Mouse (Mus musculus) cerebellum, adult 2 months (tissue): Measurements from ENCODE around the gene Cyp2w1. TPM values are rescaled to one million over a fixed set of nuclear protein-coding genes. Genes with fewer than 3 reads are reported as not detected.

Experiments used
- DNase-seq, 2 experiments: peaks; one replicate each; pipeline ENCODE4 v3.0.0; 2021
- H3K27ac ChIP-seq: fragments of 200-500 bp; 2 replicates; pipeline ENCODE4 v1.5.1; 2012; ENCODE audit warnings: low read length, control low read depth, inconsistent platforms; ENCODE audit not compliant: insufficient read depth
- H3K27me3 ChIP-seq: fragments of 200-500 bp; 2 replicates; pipeline ENCODE4 v1.6.1; 2012; ENCODE audit warnings: inconsistent platforms, mild to moderate bottlenecking, low read length, moderate library complexity; ENCODE audit not compliant: control insufficient read depth, insufficient read depth
- H3K4me1 ChIP-seq: fragments of 200-500 bp; 2 replicates; pipeline ENCODE4 v1.6.1; 2011; ENCODE audit warnings: low read length; ENCODE audit not compliant: control insufficient read depth, insufficient read depth
- H3K4me3 ChIP-seq: fragments of 200-500 bp; replicated peaks from 2 replicates; pipeline ENCODE3; 2011; ENCODE audit warnings: mild to moderate bottlenecking, low read depth, low read length, control low read depth; ENCODE audit not compliant: insufficient read depth
- CTCF ChIP-seq: fragments of 200-500 bp; IDR thresholded peaks from 2 replicates; pipeline ENCODE4 v1.5.1; 2011; ENCODE audit warnings: low read depth, mild to moderate bottlenecking, control low read depth, low read length, moderate library complexity, borderline replicate concordance; ENCODE audit not compliant: insufficient read depth
- POLR2A ChIP-seq: fragments of 200-500 bp; IDR thresholded peaks from 2 replicates; pipeline ENCODE4 v1.6.1; 2011; ENCODE audit warnings: low read length, control low read depth, borderline replicate concordance; ENCODE audit not compliant: insufficient read depth
- WGBS: fragments of 180-500 bp; shearing (Covaris S2); methylation state at CpG from one replicate; pipeline ENCODE4 v1.1.7; 2018; 5-methylcytosine and 5-hydroxymethylcytosine counted together
- polyA plus RNA-seq: library from polyadenylated mRNA; depleted of rRNA; stranded (reverse); fragments of >200 nt; gene quantifications from 2 replicates; pipeline ENCODE4 v1.2.3, GENCODE M21; 2012

Gene Cyp2w1
- polyA plus RNA-seq, 1 experiment = not detected

DNA sequence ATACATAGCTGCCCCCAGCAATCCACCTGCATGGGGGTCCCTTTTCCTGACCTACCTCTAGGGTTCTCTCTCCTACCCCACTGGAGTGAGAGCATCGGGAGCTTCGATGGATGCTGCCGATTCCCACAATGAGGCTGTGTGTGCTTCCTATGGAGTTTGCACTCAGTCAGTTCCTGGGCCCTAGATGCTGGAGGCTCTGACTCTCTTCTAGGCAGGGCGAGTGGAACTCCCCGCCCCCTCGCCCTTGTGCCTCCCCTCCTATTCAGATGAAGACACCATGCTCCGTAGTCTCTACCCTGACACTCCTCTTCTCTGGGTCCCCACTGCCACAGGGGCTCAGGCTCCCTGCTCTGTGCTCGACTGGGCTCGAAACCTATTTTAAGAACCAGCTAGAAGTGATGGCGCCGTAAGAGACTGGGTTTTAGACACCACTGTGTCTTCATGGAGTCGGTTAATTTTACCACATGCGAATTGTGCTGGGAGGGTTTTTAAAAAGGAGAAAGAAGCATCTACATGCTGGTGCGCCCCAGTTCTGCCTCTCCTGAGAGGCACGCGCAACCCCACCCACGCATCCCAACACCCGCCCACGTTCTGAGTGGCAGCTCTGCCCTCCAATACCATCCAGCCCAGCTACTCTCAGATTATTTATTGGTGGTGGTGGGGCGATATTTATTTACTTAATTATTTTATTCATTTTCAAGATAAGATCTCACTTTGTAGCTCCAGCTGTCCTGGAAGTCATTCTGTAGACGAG is 34.5 kb upstream of the Cyp2w1 start:
- no peak overlapping the region for H3K4me3 ChIP-seq
- H3K27ac ChIP-seq = no peak overlapping the region
- no peak for TF ChIP-seq CTCF
- TF ChIP-seq POLR2A = no peak
- no peaks in the 10 kb centered on the region for H3K27me3 ChIP-seq
- DNase-seq = no peak
- H3K4me1 ChIP-seq = peaks cover 35% of the 10 kb centered on the region
- 60% methylated on average over 21 of the region's 21 CpGs for whole genome bisulfite sequencing

DNA sequence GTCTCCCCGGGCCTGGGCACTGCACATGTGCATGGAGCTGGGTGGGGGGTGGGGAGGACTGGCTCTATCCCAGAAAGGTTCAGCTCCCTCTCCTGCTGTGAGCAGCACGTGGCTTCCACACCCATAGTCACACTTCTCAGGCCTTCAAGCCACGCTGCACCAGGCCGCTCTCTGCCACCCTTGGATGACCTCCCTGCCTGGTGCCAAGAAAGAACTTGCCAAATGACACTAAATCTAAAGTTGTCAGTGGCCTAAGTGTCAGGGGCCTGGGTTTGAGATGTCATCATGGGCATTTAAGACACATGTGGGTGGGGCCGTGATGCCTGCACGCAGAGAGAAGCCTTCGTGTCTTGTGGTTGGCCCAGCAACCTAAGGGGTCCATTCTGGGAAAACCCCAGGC is 32.0 kb upstream of the Cyp2w1 start:
- no peak overlapping the region for H3K27ac ChIP-seq
- H3K4me1 ChIP-seq = peaks cover 36% of the 10 kb centered on the region
- no peak overlapping the region for H3K4me3 ChIP-seq
- no peaks in the 10 kb centered on the region for H3K27me3 ChIP-seq
- WGBS = 39% methylated on average over 7 of the region's 7 CpGs
- TF ChIP-seq POLR2A (no peak), CTCF (no peak)
- no peak for DNase-seq

GRCm38 (mm10) chr5:139321331-139321730 is 31.1 kb upstream of the Cyp2w1 start:
- Histone ChIP-seq H3K27ac (no peak overlapping the region), H3K4me3 (no peak overlapping the region), H3K4me1 (peaks cover 41% of the 10 kb centered on the region), H3K27me3 (no peaks in the 10 kb centered on the region)
- WGBS = 75% methylated on average over 6 of the region's 6 CpGs
- DNase-seq = no peak
- no peak for TF ChIP-seq POLR2A

DNA sequence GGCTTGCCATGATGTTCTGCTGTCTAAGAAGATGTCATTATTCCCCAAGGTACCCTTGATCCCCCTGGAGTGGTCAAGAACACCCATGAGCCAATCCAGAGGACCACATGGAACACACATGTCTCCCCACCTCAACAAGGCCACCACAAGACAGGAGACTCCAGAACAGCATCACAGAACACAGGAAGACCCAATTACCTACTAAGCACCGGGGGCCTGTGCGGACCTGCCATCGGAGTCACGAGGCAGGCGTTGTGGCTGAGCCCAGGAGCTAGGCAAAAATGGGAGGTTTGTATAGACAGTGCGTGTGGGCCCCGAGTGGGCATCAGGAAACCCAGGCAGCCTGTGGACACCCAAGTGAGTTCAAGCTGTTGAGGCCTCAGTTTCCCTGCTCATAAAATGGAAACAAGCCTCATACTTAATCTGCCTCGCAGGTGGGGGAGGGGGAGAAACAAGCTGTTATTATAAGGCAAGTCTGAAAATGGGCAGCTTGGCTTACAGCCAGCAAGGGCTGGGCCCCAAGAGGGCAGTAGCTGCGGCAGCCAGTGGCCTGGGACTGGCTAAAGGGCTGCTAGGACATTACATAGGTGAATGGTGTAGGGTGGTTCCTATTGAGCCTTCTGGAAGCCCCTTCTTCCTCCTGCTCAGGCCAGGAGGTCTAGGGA is 29.0 kb upstream of the Cyp2w1 start:
- no peak for TF ChIP-seq CTCF
- TF ChIP-seq POLR2A = no peak
- DNase-seq = peak; percentile 56 to 60
- WGBS = 42% methylated on average over 9 of the region's 9 CpGs
- H3K27me3 ChIP-seq = no peaks in the 10 kb centered on the region
- peak overlapping the region; percentile 57 for H3K27ac ChIP-seq
- peak overlapping the region; percentile 65 for H3K4me3 ChIP-seq
- H3K4me1 ChIP-seq = peaks cover 39% of the 10 kb centered on the region

GRCm38 (mm10) chr5:139324045-139324491 is 28.3 kb upstream of the Cyp2w1 start:
- Histone ChIP-seq H3K4me1 (peaks cover 34% of the 10 kb centered on the region), H3K27me3 (no peaks in the 10 kb centered on the region), H3K4me3 (peak overlapping the region; percentile 65), H3K27ac (peak overlapping the region; percentile 57)
- TF ChIP-seq CTCF (0 out of 2 replicates have a peak, but pooled peaks have one; percentile 16), POLR2A (no peak)
- DNase-seq = peak; percentile 65 to 72
- 4% methylated on average over 5 of the region's 5 CpGs for WGBS

DNA sequence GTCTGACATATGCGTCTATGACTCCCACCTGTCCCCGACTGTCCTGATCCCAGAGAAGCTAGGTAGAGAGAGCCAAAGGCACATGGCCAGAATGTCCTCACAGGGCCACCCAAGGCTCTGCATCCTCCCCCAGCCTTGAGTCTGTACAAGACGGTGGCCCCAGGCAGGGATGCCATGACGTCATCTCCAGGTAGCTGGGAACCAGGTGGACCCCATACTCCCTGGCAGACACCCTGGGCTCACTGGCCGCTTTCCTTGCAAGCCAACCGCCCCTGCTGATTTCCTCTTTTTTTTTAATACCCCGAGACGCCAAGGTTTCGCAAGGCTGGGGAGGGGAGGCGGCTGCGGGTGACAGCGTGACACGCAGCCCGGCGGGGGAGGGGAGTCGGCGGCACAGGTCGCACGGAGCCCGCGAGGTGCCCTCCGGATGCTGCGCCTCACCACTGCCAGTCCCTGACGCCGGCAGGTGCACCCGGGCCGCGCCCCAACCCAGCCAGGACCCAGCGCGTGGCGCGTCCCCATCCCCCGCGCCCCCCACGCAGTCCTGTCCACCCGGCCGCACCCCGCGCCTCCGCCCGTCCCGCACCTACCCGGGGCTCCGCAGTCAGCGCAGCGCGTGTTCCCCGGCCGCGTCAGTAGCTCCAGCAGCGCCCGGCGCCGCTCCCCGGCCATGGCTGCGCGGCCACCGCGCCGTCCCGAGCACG is 27.6 kb upstream of the Cyp2w1 start:
- WGBS = 1% methylated on average over 61 of the region's 62 CpGs
- H3K27ac ChIP-seq = peak overlapping the region; percentile 57
- no peaks in the 10 kb centered on the region for H3K27me3 ChIP-seq
- TF ChIP-seq CTCF (no peak), POLR2A (no peak)
- DNase-seq = peak; percentile 87 to 88
- H3K4me3 ChIP-seq = peak overlapping the region; percentile 65
- peaks cover 30% of the 10 kb centered on the region for H3K4me1 ChIP-seq

DNA sequence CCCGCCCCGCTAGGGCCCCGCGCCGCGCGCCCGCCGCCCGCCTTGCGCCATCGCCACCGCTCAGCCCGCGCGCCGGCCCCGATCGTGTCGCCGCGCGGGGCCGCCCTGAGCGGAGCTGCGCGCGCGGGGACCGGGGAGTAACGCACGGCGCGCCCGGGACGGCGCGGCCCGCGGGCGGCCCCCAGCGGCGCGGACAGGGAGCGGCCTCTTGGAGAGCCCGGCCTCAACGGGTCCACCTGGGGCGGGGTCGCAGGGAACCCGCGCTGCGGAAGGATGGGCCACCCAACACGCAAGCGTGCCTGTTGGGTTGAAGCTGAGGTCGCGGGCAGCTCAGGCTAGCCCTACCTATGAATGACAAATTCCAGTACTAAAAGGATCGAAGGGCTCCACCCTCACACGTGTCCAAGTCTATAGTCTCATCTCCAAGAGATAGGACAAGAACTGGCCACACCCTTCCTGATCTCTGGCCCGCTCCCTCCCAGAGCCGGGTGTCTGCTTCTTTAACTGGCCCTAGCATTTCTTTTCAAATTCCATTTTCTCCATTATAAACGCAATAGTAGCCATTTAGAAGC is 26.9 kb upstream of the Cyp2w1 start, which contains the start of gene Adap1:
TSS of gene Adap1 (minus strand) at position 228 of the 572 bp plus-strand sequence.
- TF ChIP-seq CTCF = no peak; the same call in 1 of the 2 replicates
- peak; percentile 34; the same call in 1 of the 2 replicates for TF ChIP-seq POLR2A
- peak; percentile 78 to 80 for DNase-seq
- 1% methylated on average over 60 of the region's 61 CpGs for whole genome bisulfite sequencing
- Histone ChIP-seq H3K27me3 (no peaks in the 10 kb centered on the region), H3K4me1 (peaks cover 26% of the 10 kb centered on the region), H3K27ac (peak within 1 kb of the TSS; percentile 57), H3K4me3 (peak within 1 kb of the TSS; percentile 65)
